ENCODE assay signal across 23 mouse cellular contexts in the genomic region with DNA sequence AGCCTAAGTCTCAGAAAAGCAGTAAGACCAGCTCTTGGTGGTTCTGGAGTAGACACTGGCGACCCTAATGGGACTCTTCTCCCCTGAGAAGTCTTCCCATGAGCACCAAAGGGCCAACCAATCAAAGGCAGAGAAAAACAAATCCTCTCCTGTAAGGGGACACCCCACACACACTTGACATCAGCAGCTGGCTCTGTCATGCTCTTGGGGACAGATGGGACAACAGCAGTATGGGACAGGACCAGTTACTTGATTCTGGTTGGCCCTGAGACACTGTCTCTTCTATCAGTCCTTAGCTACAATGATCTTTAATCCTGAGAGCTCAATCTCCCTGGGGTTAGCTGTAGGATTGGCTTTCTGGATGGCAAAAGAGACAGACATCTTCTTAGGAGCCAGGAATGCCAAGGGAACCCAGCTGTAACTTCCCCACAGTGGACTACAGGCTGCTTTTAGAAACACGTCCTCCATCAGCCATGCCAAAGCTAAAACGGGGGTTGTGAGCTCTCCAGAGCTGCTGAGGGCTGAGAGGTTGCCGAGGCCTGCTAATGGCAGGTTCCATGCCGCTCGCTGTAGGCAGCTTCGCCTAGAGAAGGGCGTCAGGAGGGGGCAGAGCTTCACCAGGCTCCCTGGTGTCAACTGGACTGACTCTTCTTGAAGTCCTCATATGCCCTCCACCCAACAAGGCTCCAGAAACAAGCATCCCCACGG.
"Had no signal": no experiment of that assay in that cellular context is flagged by ENCODE, and none has a peak within 500 bp of the region (broad histone marks: within the 10 kb centered on the region; RNA-seq: fewer than 3 reads in every experiment).

No protein-coding gene starts in this region.

- H3K27ac ChIP-seq: hindbrain, embryonic 13.5 days; hindbrain, embryonic 15.5 days; hindbrain, postnatal 0 days; kidney, embryonic 15.5 days; kidney, postnatal 0 days; limb, embryonic 13.5 days; limb, embryonic 15.5 days; liver, embryonic 12.5 days; liver, embryonic 14.5 days had no signal

- H3K27me3 ChIP-seq: hindbrain, embryonic 13.5 days; hindbrain, embryonic 15.5 days; kidney, embryonic 15.5 days; limb, embryonic 13.5 days; limb, embryonic 15.5 days had no signal

- H3K4me2 ChIP-seq: heart, embryonic 11.5 days; hindbrain, embryonic 13.5 days; hindbrain, embryonic 15.5 days; kidney, embryonic 15.5 days; limb, embryonic 13.5 days; limb, embryonic 15.5 days; liver, embryonic 12.5 days had no signal

- ATAC-seq: hindbrain, postnatal 0 days; intestine, embryonic 16.5 days; liver, embryonic 12.5 days had no signal

- H3K9ac ChIP-seq: hindbrain, embryonic 13.5 days; hindbrain, embryonic 15.5 days; kidney, embryonic 15.5 days; limb, embryonic 13.5 days; limb, embryonic 15.5 days; liver, embryonic 12.5 days; liver, embryonic 14.5 days had no signal

- H3K9me3 ChIP-seq: hindbrain, embryonic 13.5 days; hindbrain, embryonic 15.5 days; kidney, embryonic 15.5 days; limb, embryonic 13.5 days; limb, embryonic 15.5 days; liver, embryonic 12.5 days had no signal

- H3K4me1 ChIP-seq: hindbrain, embryonic 13.5 days; hindbrain, embryonic 15.5 days; liver, embryonic 12.5 days had no signal

- H3K36me3 ChIP-seq: hindbrain, embryonic 13.5 days; hindbrain, embryonic 15.5 days; kidney, embryonic 15.5 days; limb, embryonic 15.5 days; liver, embryonic 12.5 days had no signal

- DNase-seq: gastrocnemius, postnatal 14 days; gastrocnemius, postnatal 36 days; heart, postnatal 14 days; heart, postnatal 36 days; kidney, adult 11 months; kidney, adult 2 months; kidney, adult 9 months; kidney, postnatal 14 days; kidney, postnatal 36 days; layer of hippocampus, adult 9-11 months; layer of hippocampus, postnatal 36 days; left cerebral cortex, postnatal 4 days had no signal

- H3K4me3 ChIP-seq: hindbrain, embryonic 13.5 days; hindbrain, embryonic 15.5 days; kidney, embryonic 15.5 days; limb, embryonic 13.5 days; limb, embryonic 15.5 days; liver, embryonic 12.5 days had no signal
